Mouse (Mus musculus): ENCODE results near the gene Tns3.

Gene Tns3

GRCm38 (mm10) chr11:8479313-8479712, 185.0 kb downstream of the Tns3 start:
- DNase-seq (ENCODE audit: low read depth) = no peak

GRCm38 (mm10) chr11:8473616-8474015, 190.7 kb downstream of the Tns3 start:
- no peak for DNase-seq (ENCODE audit: low read depth)

DNA sequence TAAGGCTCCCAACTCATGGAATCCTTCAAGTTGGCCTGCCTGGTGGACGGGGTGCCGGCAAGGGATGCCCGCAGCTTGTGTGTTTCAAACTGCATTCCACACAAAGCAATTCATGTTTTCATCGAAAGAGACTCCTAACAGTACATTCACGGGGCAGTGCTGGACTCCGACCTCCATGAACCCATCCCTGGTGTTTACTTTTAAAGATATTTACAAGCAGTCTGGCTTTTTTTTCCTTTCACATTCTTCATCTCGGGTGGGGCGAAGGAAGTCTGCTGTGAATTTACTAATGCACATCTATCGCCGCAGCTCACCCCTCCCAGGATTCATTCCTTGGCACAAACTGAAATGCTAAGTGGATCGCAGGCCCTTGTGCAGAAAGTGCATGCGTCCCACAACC, 191.9 kb downstream of the Tns3 start:
- no peak for DNase-seq (ENCODE audit: low read depth)

DNA sequence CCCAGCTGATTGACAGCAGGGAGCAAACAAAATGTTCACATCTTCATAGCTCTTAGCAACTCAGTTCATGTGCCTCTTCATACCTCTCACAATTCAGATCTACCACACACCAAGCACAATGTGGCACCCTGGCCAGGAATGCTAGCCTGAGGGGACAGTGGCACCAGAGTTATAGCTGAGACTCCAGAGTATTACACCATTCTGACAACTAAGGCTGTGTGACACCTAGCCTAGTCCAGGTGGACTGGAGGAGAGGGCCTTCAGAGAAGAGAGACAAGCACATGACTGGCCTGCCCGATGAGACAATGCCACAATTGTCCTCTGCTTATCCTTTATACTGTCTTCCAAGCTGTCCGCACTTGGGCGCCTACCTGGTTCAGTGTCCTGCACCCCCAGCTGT, 192.8 kb downstream of the Tns3 start:
- no peak for DNase-seq (ENCODE audit: low read depth)

DNA sequence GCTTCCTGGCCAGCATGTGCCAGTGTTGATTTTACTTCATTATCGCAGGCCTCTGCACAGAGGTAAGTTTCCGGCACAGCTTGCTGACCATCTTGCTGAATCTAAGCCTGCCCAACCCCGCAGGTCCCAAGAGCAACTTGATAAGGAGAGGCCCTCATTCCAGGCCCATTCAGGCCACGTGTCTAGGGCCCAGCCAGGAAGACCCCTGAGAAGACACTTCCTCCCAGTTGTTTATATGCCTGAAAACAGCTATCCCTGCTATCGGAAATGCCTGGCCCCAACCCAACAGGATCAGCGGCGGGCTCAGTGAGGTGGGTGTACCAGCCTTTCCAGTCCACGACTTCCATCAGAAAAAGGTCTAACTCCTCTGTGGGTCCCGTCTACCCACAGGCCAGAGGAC, 194.8 kb downstream of the Tns3 start:
- no peak for DNase-seq (ENCODE audit: low read depth)

GRCm38 (mm10) chr11:8468161-8469091, 195.9 kb downstream of the Tns3 start:
- DNase-seq (ENCODE audit: low read depth) = no peak

GRCm38 (mm10) chr11:8467403-8468160, 196.8 kb downstream of the Tns3 start:
- DNase-seq (ENCODE audit: low read depth) = no peak

DNA sequence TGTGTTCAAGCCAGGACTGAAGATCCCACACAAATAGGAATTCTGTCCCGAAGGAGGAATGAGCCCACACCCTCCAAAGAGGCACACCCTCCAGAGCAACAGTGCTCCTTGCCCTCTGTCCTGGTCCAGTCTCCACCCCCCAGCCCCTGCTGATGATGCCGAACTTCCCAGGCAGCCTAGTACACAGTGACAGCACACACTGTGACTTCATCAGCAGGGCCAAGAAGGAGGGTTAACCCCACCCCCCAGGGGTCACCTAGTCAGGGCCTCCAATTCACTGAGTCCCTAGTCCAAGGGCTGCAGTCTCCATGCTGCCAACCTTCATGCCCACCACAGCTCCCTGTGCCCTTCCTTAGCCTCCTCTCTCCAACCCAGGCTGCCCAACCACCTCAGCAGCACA, 200.5 kb downstream of the Tns3 start:
- DNase-seq (ENCODE audit: low read depth) = no peak

GRCm38 (mm10) chr11:8462827-8463405, 201.4 kb downstream of the Tns3 start:
- DNase-seq (ENCODE audit: low read depth) = no peak

GRCm38 (mm10) chr11:8460835-8461234, 203.5 kb downstream of the Tns3 start:
- no peak for DNase-seq (ENCODE audit: low read depth)

DNA sequence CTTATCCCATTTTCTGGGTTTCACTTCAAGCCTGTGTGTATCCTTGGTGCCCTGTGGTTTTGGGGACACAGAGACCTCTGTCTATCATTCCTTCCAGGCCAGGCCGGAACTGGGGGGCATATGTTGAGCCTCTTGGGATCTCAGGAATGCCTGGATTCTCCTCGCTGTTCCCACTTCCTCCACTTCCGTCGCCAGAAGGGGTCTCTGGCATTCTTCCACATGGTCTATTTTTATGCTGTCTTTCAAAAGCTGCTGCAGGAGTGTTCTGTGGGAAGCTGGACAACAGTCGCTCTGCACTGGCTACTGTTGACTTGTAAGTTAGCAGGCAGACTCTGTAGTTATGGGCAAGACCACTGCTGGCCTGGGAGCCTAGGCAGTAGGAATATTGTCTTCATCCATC, 206.4 kb downstream of the Tns3 start:
- no peak for DNase-seq (ENCODE audit: low read depth)

DNA sequence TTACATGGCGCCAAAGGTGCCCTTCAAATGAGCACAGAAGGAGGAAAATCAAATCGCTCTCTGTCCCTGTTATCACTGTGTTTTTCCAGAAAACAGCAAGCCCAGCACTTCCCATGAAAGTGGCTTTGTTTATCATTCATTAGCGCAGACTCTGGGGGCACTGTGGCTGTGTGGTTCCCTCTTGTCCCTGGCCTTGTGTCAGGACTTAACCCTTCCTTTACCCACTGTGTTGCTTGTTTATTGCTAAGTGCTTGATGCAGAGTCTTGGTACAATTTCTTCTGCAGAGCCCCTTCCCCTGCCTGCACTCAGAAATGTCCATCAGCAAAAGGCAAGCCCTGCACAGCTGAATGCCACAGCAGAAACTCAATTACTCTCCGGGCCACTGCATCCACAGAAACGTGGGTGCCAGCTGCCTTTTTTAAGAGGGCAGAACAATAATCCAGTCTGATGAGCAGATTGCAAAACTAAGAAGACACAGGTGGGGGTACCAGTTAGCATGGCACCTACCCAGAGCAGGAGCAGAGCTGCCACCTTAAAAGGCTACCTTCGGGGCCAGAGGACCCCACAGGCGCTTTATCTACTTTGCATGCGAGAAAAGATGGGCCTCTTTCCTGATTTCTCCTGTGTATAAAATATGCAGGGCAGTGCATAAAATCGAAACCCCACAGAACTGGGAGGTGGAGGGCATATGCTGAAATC, 207.6 kb downstream of the Tns3 start:
- no peak for DNase-seq (ENCODE audit: low read depth)

DNA sequence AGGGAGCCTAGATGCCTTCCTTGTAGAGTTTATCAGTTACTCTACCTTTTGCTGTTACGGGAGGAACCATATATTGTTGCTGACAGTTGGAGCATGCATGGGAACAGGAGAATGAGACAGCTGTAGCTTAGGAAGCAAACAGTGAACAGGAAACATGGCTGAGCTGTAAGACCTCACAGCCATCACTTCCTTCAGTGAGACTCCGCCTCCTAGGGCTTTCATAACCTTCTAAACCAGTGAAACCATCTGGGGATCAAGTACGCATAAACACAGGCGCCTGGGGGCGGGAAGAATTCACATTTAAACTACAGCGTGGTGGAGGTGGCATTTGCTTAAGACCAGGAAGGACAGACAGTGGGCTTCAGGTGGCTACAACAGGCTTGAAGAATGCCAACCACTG, 208.7 kb downstream of the Tns3 start:
- peak; percentile 40 for DNase-seq (ENCODE audit: low read depth)

DNA sequence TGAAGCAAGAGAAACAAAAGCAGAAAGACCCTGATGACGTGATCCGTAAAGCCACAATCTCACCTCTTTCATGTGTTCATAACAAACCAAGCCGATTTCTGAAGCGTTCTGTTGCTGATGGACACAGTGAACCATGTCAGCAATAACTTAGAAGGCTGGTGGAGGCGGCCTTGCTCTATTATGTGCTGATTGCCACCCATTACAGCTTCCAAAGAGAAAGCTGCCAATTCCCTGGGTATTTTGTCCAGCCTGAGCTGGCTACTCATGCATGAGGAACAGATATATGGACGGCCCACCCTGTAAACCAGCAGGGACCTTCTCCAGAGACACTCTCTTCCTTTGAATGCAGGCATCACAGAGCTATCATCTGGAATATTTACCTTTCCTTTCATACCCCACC, 211.1 kb downstream of the Tns3 start:
- DNase-seq (ENCODE audit: low read depth) = no peak

- DNase-seq (ENCODE audit: low read depth) = peak; percentile 58
Measured at GRCm38 (mm10) chr11:8451597-8452201, 212.6 kb downstream of the Tns3 start.

GRCm38 (mm10) chr11:8450540-8450939, 213.8 kb downstream of the Tns3 start:
- DNase-seq (ENCODE audit: low read depth) = no peak

- DNase-seq (ENCODE audit: low read depth) = peak; percentile 40
Measured at GRCm38 (mm10) chr11:8445915-8446356, 218.4 kb downstream of the Tns3 start.

DNA sequence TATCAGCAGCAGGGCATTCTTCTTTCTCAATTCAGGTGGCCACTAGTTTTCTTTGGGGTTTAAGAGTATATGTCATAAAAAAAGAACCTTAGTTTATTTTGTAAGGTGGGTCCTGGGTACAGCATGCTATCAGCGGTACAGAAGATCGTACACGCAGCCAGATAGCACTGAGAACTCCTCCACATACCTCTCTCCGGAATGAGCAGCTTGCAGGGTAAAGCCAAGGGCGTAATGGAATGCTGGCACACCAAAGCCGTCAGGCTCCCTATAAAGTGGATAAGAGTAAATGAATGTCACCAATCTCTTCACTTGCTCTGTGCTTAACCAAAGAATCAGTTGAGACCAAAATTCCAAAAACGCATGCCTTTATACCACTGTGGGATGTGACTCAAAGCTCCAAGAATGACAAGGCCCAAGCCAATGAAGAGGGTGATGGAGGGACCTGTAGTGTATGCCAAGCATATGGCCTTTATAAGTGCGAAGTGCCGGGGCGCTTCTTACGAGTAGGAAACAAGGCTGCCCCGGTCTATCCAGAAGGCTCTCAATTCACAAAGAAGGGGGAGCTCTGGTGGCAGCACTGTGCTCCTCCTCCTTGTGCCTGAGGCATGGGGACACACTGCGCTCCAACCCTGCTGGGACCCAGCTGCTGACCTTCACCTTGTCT, 219.4 kb downstream of the Tns3 start:
- DNase-seq (ENCODE audit: low read depth) = no peak

DNA sequence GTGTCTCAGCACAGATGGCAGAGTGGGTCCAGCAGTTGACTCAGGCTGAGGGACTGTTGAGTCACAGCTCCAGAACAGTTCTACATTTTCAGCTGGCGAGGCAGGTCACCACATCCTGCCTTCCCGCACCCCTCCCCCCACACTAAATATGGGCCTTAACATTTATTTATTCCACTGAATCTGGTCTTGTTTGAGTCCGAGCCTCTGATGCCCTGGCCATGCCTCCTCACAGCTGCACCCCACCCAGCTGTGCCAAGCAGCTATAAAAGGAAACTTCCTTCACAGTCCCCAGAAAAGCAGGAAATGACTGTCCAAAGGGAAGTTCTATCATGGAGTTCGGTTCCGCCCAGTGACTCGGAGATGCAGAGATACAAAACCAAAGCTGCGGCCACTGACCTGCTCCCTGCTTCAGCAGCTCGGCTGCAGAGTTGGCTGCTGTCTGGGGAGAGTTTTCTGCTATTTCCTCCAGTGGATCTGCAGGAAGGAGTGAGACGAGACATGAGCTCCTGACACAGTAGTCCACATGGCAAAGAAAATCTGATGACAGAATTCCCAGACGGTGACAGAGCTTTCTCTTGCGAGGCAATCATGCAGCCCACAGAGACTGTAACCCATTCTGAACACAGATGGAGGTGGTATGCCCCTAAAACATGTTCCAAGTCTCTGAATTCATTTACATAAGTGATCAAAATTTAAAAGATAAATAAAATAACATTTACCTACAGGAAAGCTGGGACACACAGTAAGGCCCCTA, 220.6 kb downstream of the Tns3 start:
- peak; percentile 85 for DNase-seq (ENCODE audit: low read depth)

DNA sequence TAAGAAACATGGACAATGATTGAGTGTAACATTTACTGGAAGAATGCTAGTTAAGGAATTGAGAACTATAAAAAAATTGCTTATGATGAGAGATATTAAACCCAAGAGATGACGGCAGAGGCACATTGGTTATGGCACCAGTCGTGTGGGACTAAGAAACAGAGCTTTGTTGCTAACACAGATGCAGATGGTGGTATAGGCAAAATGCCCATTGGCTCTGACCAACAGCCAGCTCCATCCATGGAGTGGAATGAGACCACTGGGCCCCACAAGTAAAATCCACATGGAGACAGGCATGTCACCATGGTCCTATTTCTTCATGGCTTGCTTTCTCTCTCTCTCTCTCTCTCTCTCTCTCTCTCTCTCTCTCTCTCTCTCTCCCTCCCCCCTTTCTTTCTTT, 223.6 kb downstream of the Tns3 start:
- no peak for DNase-seq (ENCODE audit: low read depth)
